Mouse (Mus musculus) kidney, postnatal 36 days (tissue): ENCODE measurements around the gene 1700010I14Rik.

Source experiments
- DNase-seq, 2 experiments: peaks; one replicate each; pipeline ENCODE4 v3.0.0; 2021 to 2022; ENCODE audit warnings: mixed read lengths in 2 of 2

1700010I14Rik gene

GRCm38 (mm10) chr17:8988119-8988807, at the start of gene 1700010I14Rik:
Gene 1700010I14Rik, plus strand, starts transcription at chr17:8988333.
- peak; percentile 90 to 95 for DNase-seq

- DNase-seq: no peak
Observed at GRCm38 (mm10) chr17:8951588-8951987, 36.5 kb upstream of the 1700010I14Rik start.

DNA sequence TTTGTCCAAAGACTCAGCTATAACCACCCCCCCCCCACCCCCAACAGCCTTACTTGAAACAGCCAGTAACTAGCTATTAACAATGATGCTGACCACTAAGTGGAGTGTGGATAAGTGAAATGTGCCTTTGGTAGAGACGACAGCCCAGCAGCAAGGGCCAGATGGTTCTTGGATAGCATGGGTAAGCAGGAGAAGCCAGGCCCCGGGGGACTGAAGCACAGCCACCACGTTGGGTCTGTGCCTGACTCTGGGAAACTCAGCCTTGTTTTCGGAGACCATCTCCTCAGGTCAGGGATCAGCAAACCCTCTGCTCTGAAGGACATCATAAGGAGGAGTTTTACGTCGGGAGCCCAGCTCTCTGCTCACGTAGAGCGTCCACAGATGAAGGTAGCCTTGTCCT, 35.2 kb upstream of the 1700010I14Rik start:
- no peak for DNase-seq

DNA sequence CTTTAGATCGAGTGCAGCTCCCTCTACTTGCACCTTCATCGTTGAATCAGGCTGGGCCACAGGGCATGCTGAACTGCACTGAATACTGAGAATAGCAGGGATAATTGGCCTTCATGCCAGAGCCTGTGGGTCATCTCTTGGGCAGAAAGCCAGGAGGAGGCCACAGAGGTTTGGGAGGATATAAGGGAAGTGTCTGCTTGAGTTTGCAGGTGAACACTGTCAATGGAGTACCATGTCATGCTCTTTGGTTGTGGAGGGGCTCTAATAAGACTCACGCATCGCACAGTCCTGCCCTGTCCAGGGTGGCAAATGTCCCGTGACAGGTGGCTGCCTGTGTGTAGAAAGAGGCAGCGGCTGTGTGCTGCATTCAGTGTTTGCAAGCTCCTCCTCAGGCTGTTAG, 30.0 kb upstream of the 1700010I14Rik start:
- DNase-seq: no peak

- no peak for DNase-seq
Observed at GRCm38 (mm10) chr17:8960386-8960785, 27.7 kb upstream of the 1700010I14Rik start.

DNA sequence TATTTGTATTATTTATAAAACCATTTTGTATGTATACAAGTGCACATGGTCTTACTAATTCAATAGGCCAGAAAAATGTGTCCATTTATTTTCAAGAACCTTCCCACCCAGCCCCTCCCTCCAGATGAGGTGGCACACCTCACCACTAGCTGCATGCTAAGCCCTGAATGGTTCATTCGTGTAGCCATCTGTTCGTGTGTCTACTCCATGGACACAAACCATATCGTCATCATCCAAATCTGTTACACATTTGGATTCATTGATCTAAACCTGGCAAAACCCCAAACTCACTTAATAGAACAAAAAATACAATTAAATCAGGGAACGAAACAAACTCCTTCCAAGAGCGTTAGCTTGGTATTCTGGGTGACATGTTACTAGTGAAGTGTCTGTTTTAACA, 27.0 kb upstream of the 1700010I14Rik start:
- no peak for DNase-seq

DNA sequence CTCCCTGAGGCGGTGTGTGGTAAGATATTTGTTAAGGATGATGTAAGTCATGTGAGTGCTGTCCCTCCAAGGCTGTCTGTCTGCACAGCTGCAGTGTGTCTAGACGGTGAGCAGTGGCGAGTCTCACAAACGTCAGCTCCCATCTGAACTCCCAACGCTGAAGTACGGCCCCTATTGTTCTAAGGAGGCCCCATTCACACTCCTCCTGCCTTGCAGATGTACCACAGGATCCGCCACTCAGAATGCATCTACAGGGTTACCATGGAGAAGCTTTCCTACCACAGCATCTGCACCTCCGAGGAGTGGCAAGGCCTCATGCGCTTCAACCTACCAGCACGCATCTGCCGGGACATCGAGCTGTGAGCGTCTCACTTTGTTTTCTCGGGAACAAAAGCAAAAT, 26.5 kb upstream of the 1700010I14Rik start:
- no peak for DNase-seq

DNA sequence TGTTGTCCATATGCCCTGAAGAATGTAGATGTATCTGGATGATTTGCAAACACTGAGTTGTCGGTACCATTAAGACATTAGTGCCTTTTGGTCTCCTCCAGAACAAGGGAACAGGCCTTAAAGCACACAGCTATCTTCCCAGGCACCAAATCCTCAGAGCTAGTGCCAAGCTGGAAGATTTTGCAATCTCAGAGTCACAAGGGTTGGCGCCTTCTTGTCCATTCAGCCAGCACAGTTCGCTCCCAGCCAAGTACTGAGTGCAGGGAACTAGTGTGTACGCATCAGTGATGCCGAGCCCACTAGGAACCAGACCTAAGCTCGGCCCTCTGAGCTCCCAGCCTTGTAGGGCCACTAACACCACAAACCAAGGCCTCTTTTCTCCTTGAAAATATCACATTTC, 23.0 kb upstream of the 1700010I14Rik start:
- no peak for DNase-seq

- DNase-seq: no peak
Observed at GRCm38 (mm10) chr17:8972152-8972854, 15.8 kb upstream of the 1700010I14Rik start.

- DNase-seq: no peak
Observed at GRCm38 (mm10) chr17:8973331-8973730, 14.8 kb upstream of the 1700010I14Rik start.

GRCm38 (mm10) chr17:8974423-8974822, 13.7 kb upstream of the 1700010I14Rik start:
- DNase-seq: peak in 1 of 2 experiments; percentile 12

GRCm38 (mm10) chr17:8974823-8975397, 13.2 kb upstream of the 1700010I14Rik start:
- no peak for DNase-seq

DNA sequence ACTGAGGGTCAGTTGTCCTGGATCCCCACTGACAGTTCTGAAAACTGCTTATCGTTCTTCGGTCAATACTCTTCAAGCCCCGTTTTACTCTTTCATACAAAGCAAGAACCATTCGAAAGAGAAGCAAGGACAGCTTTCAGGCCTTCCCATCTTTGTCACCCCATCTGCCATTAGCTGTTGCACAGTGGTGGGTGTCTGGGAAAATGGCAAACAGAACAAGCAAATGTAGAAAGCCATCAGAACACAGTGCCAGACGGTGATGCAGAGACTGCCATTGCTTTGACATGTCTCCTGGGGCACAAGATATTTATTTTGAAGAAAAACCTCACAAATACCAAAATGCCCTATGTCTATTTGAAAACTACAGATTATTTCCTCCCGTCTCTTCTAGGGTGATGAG, 11.4 kb upstream of the 1700010I14Rik start:
- DNase-seq: no peak

GRCm38 (mm10) chr17:8977271-8977670, 10.9 kb upstream of the 1700010I14Rik start:
- DNase-seq: no peak

GRCm38 (mm10) chr17:8983576-8983975, 4.6 kb upstream of the 1700010I14Rik start:
- DNase-seq: no peak

DNA sequence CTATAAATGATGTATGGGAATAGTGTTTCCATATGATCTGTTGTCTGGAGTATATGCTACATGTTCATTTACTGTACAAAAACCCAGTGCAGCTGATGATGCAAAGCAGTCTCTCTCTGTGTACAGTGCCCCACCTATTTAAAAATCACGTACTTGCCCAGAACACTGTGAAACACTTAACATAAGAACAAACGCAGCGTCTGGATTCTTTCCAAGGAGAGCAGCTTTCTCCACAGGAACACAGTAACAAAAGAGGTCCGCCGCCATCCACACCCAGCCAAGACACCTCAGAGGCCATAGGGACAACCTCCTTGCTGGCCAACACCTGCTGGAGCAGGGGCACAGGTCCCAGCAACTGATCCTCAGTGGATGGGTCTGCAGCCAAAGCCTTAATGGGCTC, 2.4 kb upstream of the 1700010I14Rik start:
- DNase-seq: no peak

GRCm38 (mm10) chr17:8986551-8986950, 1.6 kb upstream of the 1700010I14Rik start:
- DNase-seq: no peak

- DNase-seq: peak in 1 of 2 experiments; percentile 12
Observed at GRCm38 (mm10) chr17:8987369-8987768, 764 bp upstream of the 1700010I14Rik start.

DNA sequence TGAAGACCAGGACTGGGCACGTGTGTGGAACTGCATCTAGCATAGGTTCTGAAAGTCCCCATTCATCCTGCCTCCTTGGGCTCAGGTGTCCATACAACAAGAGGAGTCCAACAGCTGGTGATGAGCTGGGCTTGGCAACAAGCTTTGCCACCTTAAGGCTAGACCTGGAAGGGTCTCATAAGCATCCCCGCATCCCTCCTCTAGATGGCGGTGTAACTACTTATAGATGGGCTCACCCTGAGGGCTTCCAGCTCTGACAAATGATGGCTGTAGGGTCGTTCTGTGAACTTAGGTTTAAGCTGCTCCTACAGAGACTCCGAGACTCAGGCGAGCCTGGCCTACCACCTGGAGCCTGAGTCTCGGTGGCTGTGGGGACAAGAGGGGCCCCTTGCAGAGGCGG, 3.0 kb downstream of the 1700010I14Rik start:
- peak in 1 of 2 experiments; percentile 37 for DNase-seq

DNA sequence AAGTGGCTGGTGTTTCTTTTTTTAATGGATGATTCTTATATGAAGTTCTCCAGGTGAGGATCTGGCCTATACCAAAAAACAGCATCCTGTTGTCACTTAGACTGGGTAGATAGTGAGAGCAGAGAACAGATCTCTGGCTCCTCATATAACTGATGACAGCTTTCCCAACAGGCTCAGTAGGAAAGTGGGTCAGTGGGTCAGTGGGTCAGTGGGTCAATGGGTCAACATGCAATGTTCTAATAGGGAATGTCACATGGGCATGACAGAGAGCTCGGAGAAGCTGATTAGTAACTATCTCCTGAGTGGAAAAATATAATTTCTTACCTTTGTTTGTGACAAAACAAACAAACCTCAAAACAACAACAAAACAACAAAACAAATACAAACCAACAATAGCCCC, 7.2 kb downstream of the 1700010I14Rik start:
- peak in 1 of 2 experiments; percentile 51 for DNase-seq

DNA sequence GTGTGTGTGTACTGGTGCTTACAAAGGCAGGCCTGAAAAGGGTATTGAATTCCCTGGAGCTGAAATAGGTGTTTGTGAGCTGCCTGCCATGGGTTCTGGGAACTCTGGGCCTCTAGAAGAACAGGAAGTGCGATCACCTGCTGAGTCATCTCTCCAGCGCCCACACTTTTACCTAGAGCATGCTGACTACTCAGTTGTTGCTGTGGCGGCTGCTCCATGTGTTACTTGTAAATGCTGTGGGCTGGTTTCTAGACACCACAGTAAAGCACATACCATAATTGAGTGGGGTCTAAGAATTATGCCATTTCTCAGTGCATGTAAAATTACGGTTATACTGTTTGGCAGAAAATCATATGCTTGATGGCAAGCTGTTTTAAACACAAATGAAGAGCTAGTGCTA, 14.3 kb downstream of the 1700010I14Rik start:
- no peak for DNase-seq

DNA sequence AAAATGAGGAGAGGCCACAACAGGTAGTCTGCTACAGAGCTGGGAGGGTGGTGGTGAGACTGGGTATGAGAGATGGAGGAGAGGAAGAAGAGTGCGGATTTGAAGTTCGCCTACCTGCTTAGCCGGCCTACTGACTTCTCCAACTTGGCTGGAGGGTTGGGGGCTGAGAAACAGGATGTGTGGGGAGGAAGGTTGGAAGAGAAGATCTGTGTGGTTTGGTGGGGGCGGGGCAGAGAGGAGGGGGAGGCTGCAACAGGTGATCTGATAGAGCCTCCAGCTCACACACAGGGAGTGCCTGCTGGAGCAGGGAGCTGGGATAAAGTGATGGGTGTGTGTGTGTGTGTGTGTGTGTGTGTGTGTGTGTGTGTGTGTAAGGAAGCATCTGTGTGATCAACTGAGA, 16.4 kb downstream of the 1700010I14Rik start:
- DNase-seq: no peak

GRCm38 (mm10) chr17:9023198-9023942, 35.2 kb downstream of the 1700010I14Rik start:
- no peak for DNase-seq
